Mouse (Mus musculus) ES-Bruce4 (cell line): ENCODE measurements around the gene Abcg8. TPM values are rescaled to one million over a fixed set of nuclear protein-coding genes. Genes with fewer than 3 reads are reported as not detected.

Experiments used
- H3K27ac ChIP-seq: 2 replicates; pipeline ENCODE4 v1.5.1; 2012; ENCODE audit warnings: low read length, inconsistent platforms; ENCODE audit not compliant: insufficient read depth
- H3K27me3 ChIP-seq: 2 replicates; pipeline ENCODE4 v1.6.1; 2012; ENCODE audit warnings: mild to moderate bottlenecking, low read length, inconsistent platforms; ENCODE audit not compliant: control insufficient read depth, poor library complexity, insufficient read depth, severe bottlenecking
- H3K36me3 ChIP-seq: 2 replicates; pipeline ENCODE4 v1.6.1; 2012; ENCODE audit warnings: inconsistent platforms, mild to moderate bottlenecking, low read length, moderate library complexity; ENCODE audit not compliant: control insufficient read depth, poor library complexity, insufficient read depth, severe bottlenecking
- H3K4me1 ChIP-seq: one replicate; pipeline ENCODE4 v1.8.1; 2011; ENCODE audit warnings: low read length; ENCODE audit not compliant: control insufficient read depth, insufficient read depth
- H3K4me3 ChIP-seq: 2 replicates; pipeline ENCODE4 v1.5.1; 2011; ENCODE audit warnings: low read depth, mild to moderate bottlenecking, low read length
- H3K9ac ChIP-seq: 2 replicates; pipeline ENCODE4 v1.6.1; 2012; ENCODE audit warnings: low read depth, mild to moderate bottlenecking, inconsistent platforms; ENCODE audit not compliant: poor library complexity, severe bottlenecking
- H3K9me3 ChIP-seq: replicated peaks from 2 replicates; pipeline ENCODE4 v1.6.1; 2012; ENCODE audit warnings: mild to moderate bottlenecking, low read length, inconsistent platforms; ENCODE audit not compliant: control insufficient read depth, poor library complexity, insufficient read depth, severe bottlenecking
- CTCF ChIP-seq: IDR thresholded peaks from one replicate; pipeline ENCODE4 v1.8.1; 2011; ENCODE audit warnings: low read depth, low read length
- EP300 ChIP-seq: IDR thresholded peaks from 2 replicates; pipeline ENCODE4 v1.6.1; 2011; ENCODE audit warnings: low read depth, low read length; ENCODE audit not compliant: insufficient read depth
- POLR2A ChIP-seq: IDR thresholded peaks from one replicate; pipeline ENCODE4 v1.8.1; 2011; ENCODE audit warnings: low read length; ENCODE audit not compliant: insufficient read depth
- polyA plus RNA-seq: library from polyadenylated mRNA; stranded (reverse); fragments of >200 nt; gene quantifications from 2 replicates; pipeline ENCODE4 v1.2.4, GENCODE M21; 2011; ENCODE audit warnings: low read depth; ENCODE audit not compliant: missing spikeins, insufficient read depth, insufficient read length

Gene Abcg8
- polyA plus RNA-seq, 1 experiment = not detected

DNA sequence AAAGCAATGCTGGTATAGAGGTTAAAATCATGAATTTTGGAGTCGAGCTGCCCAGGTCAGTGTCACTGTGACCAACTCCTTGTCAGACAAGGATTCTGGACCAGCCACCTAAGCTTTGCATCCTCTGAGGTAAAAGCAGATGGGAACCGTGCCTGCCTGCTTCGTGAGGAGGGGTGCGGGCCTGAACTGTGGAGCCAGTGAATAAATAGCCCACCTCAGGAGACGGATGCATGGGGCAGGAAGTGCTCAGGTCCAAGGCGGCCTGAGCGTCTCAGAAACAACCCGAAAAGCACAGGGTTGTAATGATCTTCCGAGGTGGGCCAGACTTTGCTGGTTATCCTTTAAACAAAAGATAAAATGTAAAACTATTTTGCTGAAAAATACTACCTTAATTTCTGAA is 31.0 kb upstream of the Abcg8 start:
- H3K9ac ChIP-seq = no peak overlapping the region
- H3K27me3 ChIP-seq = no peaks in the 10 kb centered on the region
- no peaks in the 10 kb centered on the region for H3K9me3 ChIP-seq
- TF ChIP-seq POLR2A = no peak
- no peak for TF ChIP-seq EP300
- no peak for TF ChIP-seq CTCF
- H3K27ac ChIP-seq = no peak overlapping the region
- H3K4me1 ChIP-seq = no peaks in the 10 kb centered on the region
- H3K36me3 ChIP-seq = no peaks in the 10 kb centered on the region
- no peak overlapping the region for H3K4me3 ChIP-seq

DNA sequence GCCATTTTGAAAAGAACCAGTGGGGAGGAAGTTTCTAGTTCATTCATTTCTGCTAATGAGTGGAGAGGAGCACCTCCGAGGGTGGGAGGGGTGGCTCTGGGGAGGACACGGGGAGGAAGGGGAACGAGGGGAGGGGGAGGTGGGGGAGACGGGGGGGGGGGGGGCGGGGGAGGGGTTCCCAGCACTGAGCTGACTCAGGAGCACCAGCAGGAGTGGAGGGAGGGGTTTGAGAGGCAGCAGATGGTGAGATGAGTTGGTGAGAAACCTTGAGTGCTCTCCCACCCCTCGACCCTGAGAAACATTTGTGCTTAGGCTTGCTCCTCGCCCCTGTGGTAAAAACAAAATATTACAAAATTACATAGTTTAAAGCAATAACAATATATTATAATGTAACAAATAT is 30.2 kb upstream of the Abcg8 start:
- TF ChIP-seq EP300 (no peak), POLR2A (no peak), CTCF (no peak)
- Histone ChIP-seq H3K4me1 (no peaks in the 10 kb centered on the region), H3K9ac (no peak overlapping the region), H3K27me3 (no peaks in the 10 kb centered on the region), H3K4me3 (no peak overlapping the region), H3K27ac (no peak overlapping the region), H3K9me3 (no peaks in the 10 kb centered on the region), H3K36me3 (no peaks in the 10 kb centered on the region)

DNA sequence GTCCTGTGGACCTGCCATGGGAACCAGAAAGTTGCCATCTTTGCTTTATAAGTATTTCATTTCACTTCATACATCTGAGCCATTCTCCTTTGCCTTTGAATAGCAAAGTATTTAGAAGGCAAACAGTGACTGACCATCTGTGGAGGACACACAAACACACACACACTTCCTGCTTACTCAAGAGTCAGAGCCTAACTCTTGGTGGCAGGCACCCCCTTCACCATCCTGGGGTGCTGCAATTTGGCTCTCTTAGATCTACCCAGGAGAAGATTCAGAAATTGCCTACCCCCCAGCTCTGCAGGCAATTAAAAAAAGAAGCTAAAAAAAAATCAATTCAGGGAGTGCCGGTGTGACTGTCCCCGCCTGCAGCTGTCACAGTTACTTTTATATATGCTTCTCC is 29.6 kb upstream of the Abcg8 start:
- Histone ChIP-seq H3K4me1 (no peaks in the 10 kb centered on the region), H3K27me3 (no peaks in the 10 kb centered on the region), H3K9me3 (no peaks in the 10 kb centered on the region), H3K27ac (no peak overlapping the region), H3K9ac (no peak overlapping the region), H3K36me3 (no peaks in the 10 kb centered on the region), H3K4me3 (no peak overlapping the region)
- TF ChIP-seq EP300 (no peak), CTCF (no peak), POLR2A (no peak)

DNA sequence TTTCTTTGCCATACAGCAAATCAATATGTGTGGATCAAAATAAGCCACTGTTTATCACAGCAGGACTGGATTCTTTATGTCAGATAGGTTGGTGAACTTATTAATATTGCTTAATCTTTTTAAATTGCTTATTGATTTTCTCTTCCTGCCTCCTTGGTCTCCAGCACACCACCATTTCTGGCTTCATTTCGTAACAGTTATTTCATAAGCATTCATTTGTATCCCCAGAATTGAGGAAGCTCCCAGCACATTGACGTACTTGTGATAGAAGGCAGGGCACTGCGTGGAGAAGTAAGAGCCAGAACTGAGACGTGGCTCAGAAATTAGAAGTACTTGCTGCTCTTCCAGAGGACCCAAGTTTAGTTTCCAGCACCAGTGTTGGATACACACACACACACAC is 28.5 kb upstream of the Abcg8 start:
- Histone ChIP-seq H3K27me3 (no peaks in the 10 kb centered on the region), H3K9ac (no peak overlapping the region), H3K4me3 (no peak overlapping the region), H3K9me3 (no peaks in the 10 kb centered on the region), H3K36me3 (no peaks in the 10 kb centered on the region), H3K27ac (no peak overlapping the region), H3K4me1 (no peaks in the 10 kb centered on the region)
- TF ChIP-seq POLR2A (no peak), EP300 (no peak), CTCF (no peak)

DNA sequence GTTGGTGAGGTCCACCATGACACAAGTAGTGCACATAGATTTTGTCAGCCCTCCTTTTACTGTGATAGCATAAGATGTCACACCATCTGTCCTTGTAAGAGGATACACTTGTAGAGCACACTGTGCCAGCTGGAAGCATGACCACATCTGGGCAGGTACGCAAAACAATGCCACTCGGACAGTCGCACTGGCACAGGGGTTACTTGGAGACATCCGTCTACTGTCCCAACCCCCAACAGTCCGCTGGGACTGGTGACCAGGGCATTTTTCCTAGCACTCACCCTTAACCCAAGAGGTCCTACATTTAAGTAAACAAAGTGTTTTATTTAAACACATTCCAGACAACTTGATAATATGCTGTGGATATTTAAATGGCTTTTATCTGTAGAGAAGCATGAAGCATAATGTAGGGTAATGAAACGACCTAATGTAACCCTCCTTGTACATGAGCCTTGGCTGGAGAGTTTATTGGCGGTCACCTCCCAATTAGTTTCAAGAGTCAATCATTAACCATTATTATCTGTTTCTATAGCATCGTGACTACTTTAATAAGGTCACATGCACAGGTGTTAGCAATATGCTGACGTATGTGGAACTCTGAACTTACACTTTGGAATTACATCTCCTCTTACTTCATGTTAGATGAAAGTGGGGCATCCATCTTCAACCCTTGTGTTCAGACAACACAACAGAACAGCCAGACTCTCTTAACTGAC is 25.6 kb upstream of the Abcg8 start:
- Histone ChIP-seq H3K4me3 (no peak overlapping the region), H3K9ac (no peak overlapping the region), H3K4me1 (no peaks in the 10 kb centered on the region), H3K27me3 (no peaks in the 10 kb centered on the region), H3K27ac (no peak overlapping the region), H3K9me3 (no peaks in the 10 kb centered on the region), H3K36me3 (no peaks in the 10 kb centered on the region)
- TF ChIP-seq POLR2A = no peak
- TF ChIP-seq CTCF = no peak
- no peak for TF ChIP-seq EP300

DNA sequence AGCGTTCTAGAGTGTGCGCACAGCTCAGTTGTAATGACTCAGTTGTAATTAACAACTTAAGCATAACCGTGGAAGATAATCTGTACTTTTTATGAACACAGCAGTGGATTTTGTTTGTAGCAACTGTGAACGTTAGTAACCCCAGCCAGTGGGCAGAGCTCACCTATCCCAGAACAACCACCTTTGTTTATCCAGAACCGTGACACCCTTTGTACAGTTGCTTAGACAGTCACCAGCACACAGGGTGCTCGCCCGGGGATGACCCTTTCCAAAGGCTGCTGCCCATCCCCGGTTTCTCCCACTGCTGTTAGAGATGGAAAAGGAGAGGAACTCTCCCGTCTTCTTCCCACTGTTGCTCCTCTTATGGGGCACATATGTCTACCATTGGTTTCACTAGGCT is 22.6 kb upstream of the Abcg8 start:
- Histone ChIP-seq H3K27ac (no peak overlapping the region), H3K27me3 (no peaks in the 10 kb centered on the region), H3K9ac (no peak overlapping the region), H3K4me3 (no peak overlapping the region), H3K4me1 (no peaks in the 10 kb centered on the region), H3K36me3 (no peaks in the 10 kb centered on the region), H3K9me3 (no peaks in the 10 kb centered on the region)
- no peak for TF ChIP-seq POLR2A
- no peak for TF ChIP-seq EP300
- no peak for TF ChIP-seq CTCF
